Mouse (Mus musculus) kidney, adult 2 months (tissue): Measurements from ENCODE around the gene Hoxc4. TPM values are rescaled to one million over a fixed set of nuclear protein-coding genes. Genes with fewer than 3 reads are reported as not detected.

ENCODE experiments used
- DNase-seq: peaks from one replicate; pipeline ENCODE4 v3.0.0; 2021
- H3K27ac ChIP-seq: fragments of 200-500 bp; 2 replicates; pipeline ENCODE4 v1.5.1; 2012; ENCODE audit warnings: low read depth, low read length, control low read depth, inconsistent platforms; ENCODE audit not compliant: insufficient read depth
- H3K27me3 ChIP-seq: fragments of 200-500 bp; replicated peaks from 2 replicates; pipeline ENCODE4 v1.6.1; 2012; ENCODE audit warnings: mild to moderate bottlenecking, moderate library complexity, low read length, inconsistent platforms; ENCODE audit not compliant: control insufficient read depth, insufficient read depth
- H3K36me3 ChIP-seq: fragments of 200-500 bp; 2 replicates; pipeline ENCODE4 v1.6.1; 2012; ENCODE audit warnings: mild to moderate bottlenecking, moderate library complexity, low read length, inconsistent platforms; ENCODE audit not compliant: control insufficient read depth, insufficient read depth
- H3K4me1 ChIP-seq: fragments of 200-500 bp; 2 replicates; pipeline ENCODE4 v1.6.1; 2011; ENCODE audit warnings: low read length; ENCODE audit not compliant: control insufficient read depth, insufficient read depth
- H3K4me3 ChIP-seq: fragments of 200-500 bp; 2 replicates; pipeline ENCODE4 v1.5.1; 2011; ENCODE audit warnings: mild to moderate bottlenecking, low read depth, low read length, control low read depth; ENCODE audit not compliant: insufficient read depth
- CTCF ChIP-seq: fragments of 200-500 bp; conservative IDR thresholded peaks from 2 replicates; pipeline ENCODE4 v1.5.1; 2011; ENCODE audit warnings: low read depth, mild to moderate bottlenecking, control low read depth, low read length, moderate library complexity, mixed read lengths; ENCODE audit not compliant: insufficient read depth, insufficient read length
- POLR2A ChIP-seq: fragments of 200-500 bp; IDR thresholded peaks from one replicate; pipeline ENCODE4 v1.6.1; 2011; ENCODE audit warnings: low read depth, low read length, control low read depth
- WGBS: fragments of 180-500 bp; shearing (Covaris S2); methylation state at CpG from one replicate; pipeline ENCODE4 v1.1.7; 2018; 5-methylcytosine and 5-hydroxymethylcytosine counted together
- polyA plus RNA-seq: library from polyadenylated mRNA; depleted of rRNA; stranded (reverse); fragments of >200 nt; gene quantifications from 2 replicates; pipeline ENCODE4 v1.2.3, GENCODE M21; 2012

The Hoxc4 gene
- polyA plus RNA-seq, 1 experiment = 2.5 TPM

DNA sequence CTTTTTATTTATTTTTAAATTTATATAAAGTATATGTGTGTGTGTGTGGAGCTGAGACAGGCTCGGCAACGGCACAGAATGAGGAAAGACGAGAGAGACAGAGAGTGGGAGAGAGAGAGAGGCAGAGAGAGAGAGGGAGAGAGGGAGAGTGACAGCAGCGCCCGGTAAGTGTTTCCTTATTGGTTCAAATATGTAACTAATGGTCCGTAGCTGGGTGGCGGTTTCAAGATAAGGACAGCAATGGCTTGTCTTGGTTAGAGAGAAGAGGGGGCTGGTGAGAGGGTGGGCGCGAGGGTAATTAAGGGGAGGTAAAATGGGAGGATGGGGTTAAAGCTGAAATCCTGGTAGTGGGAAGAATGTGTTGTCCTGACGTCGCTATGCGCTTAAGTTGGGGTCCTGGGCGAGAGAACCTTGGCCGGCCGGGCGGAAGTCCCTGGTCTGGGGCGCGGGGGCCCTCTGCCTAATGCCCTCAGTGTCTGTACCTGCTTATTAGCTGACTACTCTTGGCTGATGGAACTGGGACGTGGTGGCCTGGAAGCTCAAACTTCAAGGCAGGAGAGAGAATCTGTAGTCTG, 20.0 kb upstream of the Hoxc4 start:
- no peaks in the 10 kb centered on the region for H3K36me3 ChIP-seq
- DNase-seq = peak; percentile 41
- H3K27me3 ChIP-seq = no peaks in the 10 kb centered on the region
- peak overlapping the region; percentile 95 for H3K27ac ChIP-seq
- H3K4me3 ChIP-seq = peak overlapping the region; percentile 78
- peaks cover 18% of the 10 kb centered on the region for H3K4me1 ChIP-seq
- TF ChIP-seq POLR2A (no peak), CTCF (no peak)
- 2% methylated on average over 19 of the region's 19 CpGs for WGBS

DNA sequence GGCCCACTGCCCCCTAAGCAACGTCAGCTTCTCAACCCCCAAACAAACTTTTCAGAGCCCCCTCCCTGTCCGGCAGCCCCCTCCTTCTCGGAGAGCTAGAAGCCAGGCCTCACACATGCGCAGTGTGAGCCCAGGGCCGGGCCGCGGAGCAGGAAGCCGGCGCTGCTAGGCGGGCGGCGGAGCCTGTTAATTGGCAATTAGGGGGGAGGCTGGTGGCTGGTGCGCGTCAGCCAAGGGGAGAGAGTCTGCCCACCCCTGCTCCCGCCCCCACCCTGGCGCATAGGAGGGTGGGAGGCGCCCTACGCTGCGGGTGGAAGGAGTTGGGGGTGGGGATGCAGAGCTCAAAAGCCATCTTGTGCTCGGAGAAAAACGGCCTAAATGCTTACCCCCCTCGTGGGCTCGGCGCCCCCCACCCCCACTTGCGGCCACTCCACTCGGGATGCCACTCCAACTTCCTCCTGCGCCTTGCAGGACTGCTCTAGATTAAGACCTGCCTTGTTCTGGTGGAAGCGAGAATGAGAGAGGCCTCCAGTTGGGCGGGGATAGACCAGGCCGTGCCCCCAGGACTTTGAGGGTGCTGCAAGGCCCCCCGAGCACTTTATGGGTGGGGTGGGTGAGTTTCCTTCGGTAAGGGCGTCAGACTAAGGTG, 19.4 kb upstream of the Hoxc4 start:
- TF ChIP-seq CTCF (no peak), POLR2A (no peak)
- 1% methylated on average over 32 of the region's 33 CpGs for WGBS
- H3K4me1 ChIP-seq = peaks cover 18% of the 10 kb centered on the region
- peak; percentile 94 for DNase-seq
- no peaks in the 10 kb centered on the region for H3K36me3 ChIP-seq
- H3K4me3 ChIP-seq = peak overlapping the region; percentile 78
- H3K27ac ChIP-seq = peak overlapping the region; percentile 95
- H3K27me3 ChIP-seq = no peaks in the 10 kb centered on the region

DNA sequence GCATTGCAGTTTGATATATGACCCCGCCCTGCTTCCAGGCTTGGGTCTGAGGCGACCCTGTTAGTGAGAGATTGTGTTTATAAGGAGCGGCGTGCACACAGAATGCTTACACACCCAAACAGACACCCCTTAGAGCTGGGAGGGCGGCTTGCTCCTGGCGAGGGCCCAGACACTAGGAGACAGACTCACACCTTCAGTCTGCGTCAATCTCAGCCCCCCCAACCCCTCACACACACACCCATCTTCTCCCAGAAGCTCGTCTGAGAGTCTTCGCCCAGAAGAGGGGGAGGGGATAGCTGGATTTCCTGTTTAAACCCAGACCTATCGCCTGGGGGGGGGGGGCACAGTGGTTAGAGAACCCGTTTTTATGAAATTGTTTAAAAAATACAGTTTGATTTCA, 18.8 kb upstream of the Hoxc4 start:
- no peaks in the 10 kb centered on the region for H3K27me3 ChIP-seq

DNA sequence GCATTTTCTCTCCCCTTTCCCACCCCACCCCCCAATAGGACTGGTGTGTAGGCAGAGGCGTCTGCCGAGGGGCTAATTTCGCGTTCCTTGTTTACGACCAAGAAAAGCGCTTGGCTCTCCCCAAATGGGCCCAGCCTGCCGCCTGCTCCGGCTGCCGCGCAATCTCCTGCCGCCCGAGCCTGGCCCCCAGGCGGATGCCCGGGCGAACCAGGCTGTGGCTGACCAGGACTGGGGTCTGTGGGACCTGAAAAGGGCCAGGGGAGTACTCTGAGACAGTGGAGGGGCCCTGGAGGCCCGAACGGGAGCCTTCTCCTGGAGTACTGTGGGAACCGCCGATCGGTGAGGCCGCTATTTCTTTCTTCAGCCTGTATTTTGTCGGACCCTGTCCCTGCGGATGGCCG, 18.2 kb upstream of the Hoxc4 start:
- Histone ChIP-seq H3K27me3 (no peaks in the 10 kb centered on the region), H3K27ac (peak overlapping the region; percentile 81), H3K36me3 (no peaks in the 10 kb centered on the region), H3K4me1 (peaks cover 21% of the 10 kb centered on the region), H3K4me3 (peak overlapping the region; percentile 78)
- WGBS = 22% methylated on average over 24 of the region's 24 CpGs
- peak; percentile 29 for DNase-seq
- no peak for TF ChIP-seq CTCF
- no peak for TF ChIP-seq POLR2A

More for the DNA sequence above, 18.8 kb upstream of the Hoxc4 start:
- Histone ChIP-seq H3K36me3 (no peaks in the 10 kb centered on the region), H3K27ac (peak overlapping the region; percentile 89), H3K4me3 (peak overlapping the region; percentile 78), H3K4me1 (peaks cover 18% of the 10 kb centered on the region)
- 24% methylated on average over 11 of the region's 11 CpGs for WGBS
- TF ChIP-seq CTCF (no peak), POLR2A (no peak)
- peak; percentile 42 for DNase-seq

GRCm38 (mm10) chr15:103001370-103001769, 17.4 kb upstream of the Hoxc4 start:
- Histone ChIP-seq H3K4me3 (peak overlapping the region; percentile 78), H3K27me3 (no peaks in the 10 kb centered on the region), H3K4me1 (peaks cover 21% of the 10 kb centered on the region), H3K27ac (peak overlapping the region; percentile 81), H3K36me3 (no peaks in the 10 kb centered on the region)
- TF ChIP-seq POLR2A = no peak
- no peak for TF ChIP-seq CTCF
- DNase-seq = peak; percentile 16
- WGBS = 60% methylated on average over 2 of the region's 2 CpGs

GRCm38 (mm10) chr15:103002156-103002555, 16.6 kb upstream of the Hoxc4 start:
- DNase-seq = peak; percentile 53
- 32% methylated on average over 4 of the region's 4 CpGs for WGBS
- peak overlapping the region; percentile 60; the same call in 1 of the 2 replicates for H3K27ac ChIP-seq
- H3K36me3 ChIP-seq = no peaks in the 10 kb centered on the region
- H3K4me1 ChIP-seq = peaks cover 21% of the 10 kb centered on the region
- no peaks in the 10 kb centered on the region for H3K27me3 ChIP-seq
- no peak for TF ChIP-seq CTCF
- TF ChIP-seq POLR2A = no peak
- no peak overlapping the region for H3K4me3 ChIP-seq

- no peak for DNase-seq
- H3K27ac ChIP-seq = peak overlapping the region; percentile 60
- TF ChIP-seq POLR2A = no peak
- TF ChIP-seq CTCF = no peak
- WGBS = 36% methylated on average over 13 of the region's 13 CpGs
- H3K4me1 ChIP-seq = peaks cover 21% of the 10 kb centered on the region
- no peaks in the 10 kb centered on the region for H3K36me3 ChIP-seq
- no peaks in the 10 kb centered on the region for H3K27me3 ChIP-seq
- no peak overlapping the region; the same call in 1 of the 2 replicates for H3K4me3 ChIP-seq
Measured at GRCm38 (mm10) chr15:103002821-103003448, 15.8 kb upstream of the Hoxc4 start.
